Mouse (Mus musculus) activated CD4-positive, CD25-positive, alpha-beta regulatory T cell (primary cell): ENCODE measurements around the gene Ube2g1. TPM values are rescaled to one million over a fixed set of nuclear protein-coding genes. Genes with fewer than 3 reads are reported as not detected.

Experiments
- polyA plus RNA-seq, 2 experiments: library from polyadenylated mRNA; unstranded; fragments of 100-300 nt; shearing (Covaris generic); gene quantifications; one replicate each; pipeline ENCODE4 v1.2.1; 2017

Ube2g1 gene
- 10 to 100 TPM; 56.0 to 71.4 TPM for polyA plus RNA-seq

DNA sequence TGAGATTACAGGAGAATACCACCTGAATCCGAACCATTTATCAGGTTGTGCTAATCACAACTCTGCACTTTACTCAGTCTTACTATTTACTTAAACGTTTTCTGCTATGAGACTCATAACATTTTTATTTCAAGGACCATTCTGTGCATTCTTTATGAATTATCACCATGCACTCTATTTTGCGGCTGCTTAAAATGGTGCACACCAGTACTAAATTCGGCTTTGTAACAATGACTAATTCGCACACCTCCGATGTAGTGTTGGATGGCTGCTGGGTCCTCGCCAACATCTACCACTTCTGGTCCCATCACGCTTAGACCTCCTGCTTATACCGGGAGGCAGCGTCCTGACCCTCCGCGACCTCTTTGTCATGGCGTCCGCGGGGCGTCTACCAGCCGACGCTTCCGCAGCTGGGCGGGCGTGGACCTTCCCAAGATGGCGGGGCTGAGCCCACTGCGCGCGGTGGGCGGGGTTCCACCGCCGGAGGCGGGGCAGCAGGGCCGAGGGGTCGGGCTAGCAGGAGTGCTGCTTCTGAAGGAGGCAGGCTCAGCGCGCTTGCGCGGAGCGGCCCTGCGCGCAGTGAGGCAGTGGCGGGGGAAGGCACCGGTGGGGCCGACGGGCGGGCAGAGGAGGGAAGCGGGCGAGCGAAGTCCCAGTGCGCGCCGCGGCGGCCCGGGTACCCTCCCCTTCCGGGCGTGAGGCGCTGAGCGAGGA is at the start of gene Ube2g1:
Gene Ube2g1 (plus strand): TSS at position 590 of the 714 bp plus-strand sequence.

DNA sequence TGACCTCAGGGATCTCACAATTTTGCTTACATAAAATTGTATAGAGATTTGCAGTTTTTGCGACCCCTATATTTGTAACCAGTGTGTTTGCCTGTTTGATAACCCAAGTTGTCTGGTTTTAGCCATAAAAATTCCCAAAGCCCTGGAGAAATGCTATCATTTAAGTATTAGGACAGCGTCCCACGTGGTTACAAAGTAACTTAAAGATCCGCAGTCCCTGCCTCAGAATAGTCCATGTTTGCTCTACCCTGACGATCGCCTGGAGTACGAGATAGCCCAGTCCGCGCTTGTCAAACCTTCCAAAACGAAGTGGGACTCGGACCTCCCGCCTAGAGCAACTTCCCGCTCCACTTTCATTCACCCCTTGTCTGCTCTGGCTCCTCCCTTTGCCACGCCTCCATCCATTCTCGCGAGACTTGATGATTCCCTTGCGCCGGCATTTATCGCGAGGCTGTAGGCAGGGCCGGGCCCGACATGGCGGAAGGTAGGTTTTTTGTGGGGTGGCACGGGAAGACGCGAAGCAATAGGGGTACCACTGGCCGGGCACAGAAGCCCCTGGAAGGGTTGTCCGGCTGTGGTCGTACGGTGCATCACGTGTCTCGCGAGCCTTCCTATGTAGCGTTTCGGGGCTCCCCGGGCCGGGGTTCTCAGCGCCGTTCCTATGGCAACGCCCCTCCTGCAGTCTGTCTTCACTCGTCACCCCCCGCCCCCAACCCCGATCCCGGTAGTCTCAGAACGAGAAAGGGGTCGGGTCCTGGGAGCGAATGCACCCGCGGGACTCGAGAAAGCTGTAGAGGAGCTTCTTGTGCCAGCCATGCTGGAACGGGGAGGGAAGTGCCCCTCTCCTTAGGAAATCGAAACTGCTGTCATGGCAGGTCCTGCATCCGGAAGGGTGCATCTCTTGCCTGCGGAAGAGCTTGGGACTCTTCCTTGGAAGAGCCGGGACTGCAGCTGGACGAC is 82.7 kb downstream of the Ube2g1 start, which contains the start of gene Ankfy1:
Gene Ankfy1 (plus strand): TSS at position 456 of the 960 bp plus-strand sequence.

Other genes with a start within 250 kb of the Ube2g1 start
- not detected for gene Tekt1, start 244.8 kb upstream of the Ube2g1 start, polyA plus RNA-seq
- under 1 TPM in 1 of 2 experiments, not detected in 1; 0.32 TPM for gene Smtnl2, start 195.6 kb upstream of the Ube2g1 start, polyA plus RNA-seq
- not detected for gene Ggt6, start 171.8 kb upstream of the Ube2g1 start, polyA plus RNA-seq
- gene Mybbp1a, start 165.9 kb upstream of the Ube2g1 start, polyA plus RNA-seq, result 10 to 100 TPM; 68.5 to 88.6 TPM
- not detected for gene Spns2, start 117.4 kb upstream of the Ube2g1 start, polyA plus RNA-seq
- gene Spns3, start 56.8 kb upstream of the Ube2g1 start, polyA plus RNA-seq, result under 1 TPM; 0.22 to 0.44 TPM
- 10 to 100 TPM; 30.9 to 49.4 TPM for gene Ankfy1, start 82.7 kb downstream of the Ube2g1 start, polyA plus RNA-seq
- gene Cyb5d2, start 188.9 kb downstream of the Ube2g1 start, polyA plus RNA-seq, result 1 to 10 TPM; 5.7 to 8.2 TPM
- gene Zzef1, start 188.9 kb downstream of the Ube2g1 start, polyA plus RNA-seq, result 10 to 100 TPM; 19.0 to 21.3 TPM